Mouse (Mus musculus) Patski (cell line): ENCODE measurements at regions not wholly inside any gene's neighbourhood (a gene's known extent, or its start where the extent isn't known, plus 50 kb on each side); places are given as distances from the start of the nearest gene placed in this dataset.
A peak's percentile ranks its signal among the peaks of the same experiment; 100 is the strongest.

Experiments used
- ATAC-seq: fragments of 100-300 bp; one replicate; pipeline ENCODE4 v1.8.0; 2021
- CTCF ChIA-PET: fragments of 350-600 bp; sonication (Branson Sonifier 250); formaldehyde crosslinking; loops from one replicate; lab custom pipeline; 2022; ENCODE audit warnings: inconsistent platforms; lab: Charles Lee
- POLR2A ChIA-PET: fragments of 350-600 bp; sonication (Branson Sonifier 250); formaldehyde crosslinking; loops from one replicate; lab custom pipeline; 2022; ENCODE audit warnings: antibody characterized with exemption, inconsistent platforms; lab: Charles Lee
- DNase-seq: peaks from one replicate; pipeline ENCODE4 v3.0.0-alpha.2; 2011; ENCODE audit warnings: low read depth, low spot score
- H3K27me3 ChIP-seq: fragments of 371-371 bp; one replicate; pipeline ENCODE4 v1.5.1; 2021
- CTCF ChIP-seq: fragments of 100-300 bp; IDR thresholded peaks from one replicate; pipeline ENCODE4 v1.5.1; 2021
- in situ Hi-C: fragments of 300-500 bp; cut with MboI; formaldehyde crosslinking; loops from 3 replicates; pipeline ENCODE4 v1.11.1; 2018; ENCODE audit warnings: low pct_unique_long_range_greater_than_20kb, mixed read lengths

DNA sequence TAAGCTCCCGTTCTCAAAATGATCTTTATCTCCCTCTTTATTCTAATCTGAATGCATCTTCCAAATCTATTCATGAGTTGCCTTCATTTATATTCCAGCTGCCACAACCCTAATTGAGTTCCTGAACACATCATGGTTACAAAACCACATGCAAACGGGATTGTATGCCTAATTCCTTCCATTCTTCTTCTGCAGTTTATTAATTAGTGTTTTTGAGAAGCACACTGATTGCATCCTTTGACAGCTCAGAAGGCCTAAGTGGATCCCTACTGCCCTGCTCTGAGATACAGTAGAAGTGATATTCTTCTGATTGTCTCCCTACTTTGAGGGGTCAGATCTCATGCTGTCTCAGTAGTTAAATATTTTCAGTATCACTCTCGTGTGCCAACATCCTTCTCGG, 649.9 kb downstream of the Efnb2 start:
- in situ Hi-C loops: no loop called here
- ChIA-PET POLR2A (no interaction called here), CTCF (no interaction called here)
- ATAC-seq: no peak
- no peak for TF ChIP-seq CTCF
- no peaks in the 10 kb centered on the region for H3K27me3 ChIP-seq
- DNase-seq: no peak

DNA sequence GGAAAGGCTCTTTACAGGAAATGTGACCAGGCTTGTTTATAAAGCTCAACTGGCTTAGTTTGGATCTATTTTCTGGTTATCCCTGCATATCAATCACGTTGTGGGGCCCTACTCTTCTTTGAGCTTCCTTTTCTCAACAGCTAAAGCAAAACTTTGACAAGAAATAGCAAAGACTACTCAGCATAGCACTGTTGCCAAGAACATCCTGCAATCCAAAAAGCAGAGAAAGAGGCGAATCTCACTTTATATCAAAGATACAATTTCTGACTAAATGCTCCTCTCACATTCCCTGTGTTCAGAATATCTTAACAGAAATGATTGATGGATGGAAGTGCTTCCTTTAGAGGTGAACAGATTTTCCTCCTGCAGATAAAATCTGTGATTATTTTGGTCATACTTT, 666.1 kb downstream of the Efnb2 start:
- CTCF ChIA-PET: no interaction called here
- no peak for TF ChIP-seq CTCF
- POLR2A ChIA-PET: no interaction called here
- H3K27me3 ChIP-seq: no peaks in the 10 kb centered on the region
- DNase-seq: no peak
- ATAC-seq: no peak
- in situ Hi-C loops: no loop called here

DNA sequence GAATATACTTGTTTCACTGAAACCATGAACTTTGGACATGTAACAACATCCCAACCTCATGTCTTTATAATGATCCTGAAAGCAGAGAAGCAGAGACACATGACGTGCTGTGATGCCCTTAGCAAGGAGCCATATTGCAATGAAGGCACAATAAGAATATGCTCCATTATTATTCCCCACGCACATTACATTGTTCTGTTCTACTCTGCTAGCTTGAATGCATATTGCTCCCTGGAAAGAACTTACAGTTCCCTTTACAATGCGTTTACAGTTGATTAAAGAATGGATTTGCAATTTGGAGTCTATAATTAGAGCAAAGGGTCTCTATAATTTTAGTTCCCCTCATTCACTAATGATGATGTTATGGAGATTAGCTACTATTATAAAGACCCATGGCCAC, 672.2 kb downstream of the Efnb2 start:
- CTCF ChIA-PET: interaction anchor here (1.0 kb wide), 1 partner anchor 23 kb away, joined by 3 read pairs; no protein-coding TSS in a partner anchor
- POLR2A ChIA-PET: no interaction called here
- no peak for ATAC-seq

DNA sequence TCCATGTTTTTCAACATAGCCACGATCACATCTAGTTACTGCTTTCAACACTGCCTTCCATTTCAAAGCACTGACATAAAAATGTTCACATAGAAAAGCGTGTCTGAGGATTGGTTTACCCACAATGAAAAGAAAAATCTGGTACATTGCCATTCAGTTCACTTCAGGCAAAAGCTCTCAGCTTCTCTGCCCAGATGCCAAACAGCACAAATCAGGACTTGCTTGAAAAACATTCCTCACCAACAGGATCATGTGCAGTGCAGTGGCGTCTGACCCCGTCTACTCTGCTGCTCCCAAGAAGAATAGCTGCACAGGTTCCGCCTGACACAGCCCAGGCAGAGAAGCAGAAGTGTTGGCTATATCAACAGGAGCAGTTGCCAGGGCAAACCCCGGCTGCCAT, 684.0 kb downstream of the Efnb2 start:
- DNase-seq (no peak), ATAC-seq (no peak)
- ChIA-PET CTCF (no interaction called here), POLR2A (no interaction called here)
- no peak for TF ChIP-seq CTCF
- H3K27me3 ChIP-seq: no peaks in the 10 kb centered on the region
- in situ Hi-C loops: no loop called here

More for the DNA sequence above, 672.2 kb downstream of the Efnb2 start:
- no peaks in the 10 kb centered on the region for H3K27me3 ChIP-seq
- no peak for DNase-seq
- in situ Hi-C loops: no loop called here
- no peak for TF ChIP-seq CTCF

DNA sequence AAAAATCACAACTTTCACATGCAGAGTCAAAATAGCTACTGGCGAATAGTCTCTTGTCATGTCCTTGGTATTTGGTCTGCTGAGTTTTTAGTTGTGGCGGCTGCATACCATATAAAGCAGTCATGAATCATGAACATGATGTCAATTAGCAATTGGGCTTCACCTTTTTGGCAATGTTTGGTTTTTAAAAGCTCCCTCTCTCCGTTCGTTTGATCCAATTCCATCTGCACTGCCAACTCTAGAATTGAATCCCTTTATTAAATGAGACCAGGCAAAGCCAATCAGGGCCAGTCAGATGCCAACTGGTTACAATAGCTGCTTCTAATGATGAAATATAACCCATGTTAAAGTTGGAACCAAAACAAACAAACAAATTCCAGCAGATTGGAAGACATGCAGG, 687.3 kb downstream of the Efnb2 start:
- CTCF ChIA-PET: interaction anchor here (1.1 to 1.9 kb wide), 3 partner anchors 8 to 12 kb away, joined by 5 to 6 read pairs (median 6); no protein-coding TSS in a partner anchor
- H3K27me3 ChIP-seq: no peaks in the 10 kb centered on the region
- in situ Hi-C loops: no loop called here
- no peak for DNase-seq
- no peak for ATAC-seq
- TF ChIP-seq CTCF: no peak
- POLR2A ChIA-PET: no interaction called here

DNA sequence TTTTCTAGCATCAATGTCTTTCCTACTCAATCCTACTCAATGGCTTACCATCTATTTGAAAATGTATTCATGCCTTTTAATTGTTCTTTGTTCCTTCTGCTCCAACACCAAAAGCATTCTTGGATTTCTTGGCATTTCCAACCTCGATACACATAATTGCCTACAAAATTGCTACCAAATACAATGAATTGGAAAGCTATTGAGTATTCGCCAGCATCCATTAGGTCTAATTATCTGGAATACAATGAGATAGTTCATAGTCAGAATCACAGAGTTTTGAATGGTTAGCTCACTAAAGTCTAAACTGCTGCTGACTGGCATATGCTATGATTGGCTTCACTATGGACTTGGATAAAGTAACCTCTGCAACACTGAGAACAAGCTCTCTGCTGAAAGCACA, 696.8 kb downstream of the Efnb2 start:
- no peak for TF ChIP-seq CTCF
- in situ Hi-C loops: no loop called here
- no peak for DNase-seq
- ChIA-PET POLR2A (no interaction called here), CTCF (no interaction called here)
- no peak for ATAC-seq
- H3K27me3 ChIP-seq: no peaks in the 10 kb centered on the region

DNA sequence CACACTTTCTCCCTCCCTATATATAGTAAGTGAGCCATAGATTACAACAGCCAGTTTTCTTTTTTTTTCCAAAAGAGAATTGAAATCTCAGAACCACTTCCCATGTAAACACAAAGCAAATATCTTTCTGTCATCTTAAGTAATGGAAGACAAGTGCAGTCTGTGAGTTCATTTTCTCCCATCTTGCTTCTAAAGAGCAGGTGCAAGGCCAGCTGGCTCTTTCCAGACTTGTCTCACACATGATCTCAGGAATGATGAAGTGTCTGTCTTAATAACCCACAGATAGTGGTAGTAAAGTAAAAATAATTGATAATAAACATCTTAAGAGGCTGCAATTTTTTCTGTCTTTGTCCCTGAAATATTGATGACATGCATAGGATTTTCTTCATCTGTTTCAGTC, 704.3 kb downstream of the Efnb2 start:
- no peak for DNase-seq
- no peaks in the 10 kb centered on the region for H3K27me3 ChIP-seq
- in situ Hi-C loops: no loop called here
- POLR2A ChIA-PET: no interaction called here
- no peak for ATAC-seq
- no peak for TF ChIP-seq CTCF
- CTCF ChIA-PET: no interaction called here

DNA sequence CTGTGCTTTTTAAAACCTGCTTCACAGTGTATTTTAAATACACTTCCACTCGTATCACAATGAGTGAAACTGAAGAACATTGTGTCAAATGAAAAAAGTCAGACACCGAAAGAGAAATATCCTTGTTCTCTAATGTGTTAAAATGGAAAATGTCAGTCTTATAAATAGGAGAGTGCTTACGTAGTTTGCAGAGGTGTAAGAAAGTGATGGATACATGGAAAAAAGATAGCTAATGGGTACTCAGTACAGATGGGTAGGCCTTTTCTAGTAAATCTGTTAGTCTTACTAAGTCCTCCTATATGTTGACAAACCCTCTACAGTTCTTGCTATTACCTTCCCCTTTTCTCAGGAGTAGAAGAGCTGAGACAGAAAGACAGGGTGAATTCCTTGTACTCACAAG, 706.2 kb downstream of the Efnb2 start:
- no peaks in the 10 kb centered on the region for H3K27me3 ChIP-seq
- no peak for TF ChIP-seq CTCF
- ATAC-seq: no peak
- in situ Hi-C loops: no loop called here
- ChIA-PET POLR2A (interaction anchor here (0.6 kb wide), 1 partner anchor 10 kb away, joined by 4 read pairs; no protein-coding TSS in a partner anchor), CTCF (no interaction called here)
- no peak for DNase-seq

DNA sequence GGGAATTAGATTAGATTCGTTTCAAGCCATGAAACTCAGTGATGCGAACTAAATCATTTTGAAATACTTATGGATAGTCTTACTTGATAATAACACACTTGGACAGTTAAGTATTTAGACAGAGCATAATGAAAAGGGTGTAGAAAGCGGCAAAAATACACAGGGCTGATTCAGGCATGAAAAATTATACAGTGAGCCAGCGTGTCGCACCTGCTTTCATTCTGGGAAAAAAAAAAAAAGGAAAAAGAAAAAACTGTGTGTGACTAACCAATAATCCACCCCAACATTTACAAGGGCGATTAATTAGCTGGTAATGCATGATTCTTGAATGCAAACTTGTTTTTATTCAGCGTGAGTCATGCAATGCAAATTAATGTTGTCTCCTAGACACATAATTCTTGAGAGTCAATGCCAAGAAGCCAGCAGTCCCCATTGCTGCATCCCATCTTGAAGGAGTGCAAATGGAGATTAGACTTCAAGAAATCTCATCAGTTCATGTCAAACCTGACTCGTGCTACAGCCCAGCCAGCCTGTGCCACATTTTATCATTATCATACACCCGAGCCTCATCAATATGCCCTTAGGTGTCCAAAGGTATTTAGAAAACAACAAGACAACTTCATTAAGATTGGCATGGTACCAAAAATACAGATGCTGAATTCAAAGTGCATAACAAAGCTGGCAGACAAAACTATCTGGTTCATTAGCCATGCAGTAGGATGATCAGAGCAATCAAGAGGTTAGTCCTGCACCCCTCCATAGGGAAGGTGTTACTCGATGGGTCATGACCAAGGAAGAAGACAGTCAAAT, 714.9 kb downstream of the Efnb2 start:
- no peaks in the 10 kb centered on the region for H3K27me3 ChIP-seq
- in situ Hi-C loops: no loop called here
- ATAC-seq (peak; percentile 7), DNase-seq (peak; percentile 68)
- no peak for TF ChIP-seq CTCF
- POLR2A ChIA-PET: no interaction called here
- CTCF ChIA-PET: interaction anchor here (1.0 kb wide), 1 partner anchor 14 kb away, joined by 3 read pairs; no protein-coding TSS in a partner anchor

DNA sequence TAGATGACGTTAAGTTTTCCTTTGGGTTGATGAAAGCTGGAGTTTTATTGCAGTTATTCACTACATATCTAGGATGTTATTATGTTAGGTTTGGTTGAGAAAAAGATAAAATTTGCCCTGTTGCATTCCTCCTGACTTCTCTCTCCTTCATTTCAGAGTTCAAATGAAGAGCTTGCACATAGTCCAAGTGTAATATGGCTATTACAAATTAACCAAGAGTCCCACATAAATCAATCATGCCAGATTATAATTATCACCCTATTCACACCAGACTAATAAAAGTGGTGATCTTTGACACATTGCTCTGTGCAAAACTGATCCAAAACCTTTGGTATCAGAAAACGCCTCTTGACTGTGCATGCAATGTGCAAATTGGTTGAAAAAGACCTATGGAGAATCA, 724.4 kb downstream of the Efnb2 start:
- DNase-seq (no peak), ATAC-seq (no peak)
- TF ChIP-seq CTCF: no peak
- ChIA-PET POLR2A (no interaction called here), CTCF (no interaction called here)
- no peaks in the 10 kb centered on the region for H3K27me3 ChIP-seq
- in situ Hi-C loops: no loop called here

DNA sequence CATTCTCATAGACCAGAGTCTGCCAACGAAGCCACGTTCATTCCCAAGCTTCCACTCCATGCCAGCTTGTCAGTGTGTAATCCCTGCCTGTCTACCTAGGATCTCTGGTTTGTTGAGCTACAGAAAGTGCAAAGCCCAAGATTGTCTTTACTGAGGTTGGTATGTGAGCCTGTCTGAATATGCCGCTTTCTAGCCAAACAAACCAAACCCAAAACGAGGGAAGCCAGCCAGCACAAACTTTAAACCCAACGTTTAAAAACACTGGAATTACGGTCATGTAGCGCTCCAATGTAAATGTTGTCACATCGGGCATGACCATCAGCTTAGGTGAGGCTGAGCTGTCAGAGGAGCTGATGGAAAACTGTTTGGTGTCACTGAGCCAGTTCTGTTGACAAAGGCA, 741.6 kb downstream of the Efnb2 start:
- ATAC-seq (no peak), DNase-seq (no peak)
- POLR2A ChIA-PET: no interaction called here
- CTCF ChIA-PET: interaction anchor here (1.1 kb wide), 1 partner anchor 8 kb away, joined by 3 read pairs; no protein-coding TSS in a partner anchor
- no peak for TF ChIP-seq CTCF
- in situ Hi-C loops: no loop called here
- no peaks in the 10 kb centered on the region for H3K27me3 ChIP-seq
